Mouse (Mus musculus) liver, adult 2 months (tissue): ENCODE results near the gene Cnot11. TPM values are rescaled to one million over a fixed set of nuclear protein-coding genes. Genes with fewer than 3 reads are reported as not detected.

ENCODE experiments used
- DNase-seq: peaks from one replicate; pipeline ENCODE4 v3.0.0-alpha.2; 2011; ENCODE audit warnings: low read depth, low spot score; ENCODE audit errors: extremely low read depth
- H3K27ac ChIP-seq: fragments of 200-500 bp; replicated peaks from 2 replicates; pipeline ENCODE4 v1.5.1; 2012; ENCODE audit warnings: low read depth, mild to moderate bottlenecking, control low read depth, inconsistent platforms, low read length; ENCODE audit not compliant: insufficient read depth
- H3K27me3 ChIP-seq: fragments of 200-500 bp; 2 replicates; pipeline ENCODE4 v1.6.1; 2012; ENCODE audit warnings: mild to moderate bottlenecking, moderate library complexity, low read length, inconsistent platforms; ENCODE audit not compliant: control insufficient read depth, insufficient read depth
- H3K36me3 ChIP-seq: fragments of 200-500 bp; 2 replicates; pipeline ENCODE4 v1.6.1; 2012; ENCODE audit warnings: low read length, inconsistent platforms; ENCODE audit not compliant: control insufficient read depth, insufficient read depth
- H3K4me1 ChIP-seq: fragments of 200-500 bp; 2 replicates; pipeline ENCODE4 v1.6.1; 2011; ENCODE audit warnings: low read length; ENCODE audit not compliant: control insufficient read depth, insufficient read depth
- H3K4me3 ChIP-seq: fragments of 200-500 bp; 2 replicates; pipeline ENCODE4 v1.5.1; 2011; ENCODE audit warnings: low read depth, mild to moderate bottlenecking, control low read depth, low read length, moderate library complexity; ENCODE audit not compliant: insufficient read depth
- H3K79me2 ChIP-seq: fragments of 200-500 bp; 2 replicates; pipeline ENCODE4 v1.6.1; 2012; ENCODE audit warnings: inconsistent platforms, mild to moderate bottlenecking, low read length, moderate library complexity; ENCODE audit not compliant: control insufficient read depth, insufficient read depth
- H3K9ac ChIP-seq: fragments of 200-500 bp; 2 replicates; pipeline ENCODE4 v1.6.1; 2012; ENCODE audit warnings: low read depth, mild to moderate bottlenecking, control low read depth, inconsistent platforms, low read length
- CTCF ChIP-seq: fragments of 200-500 bp; IDR thresholded peaks from 2 replicates; pipeline ENCODE4 v1.5.1; 2011; ENCODE audit warnings: low read depth, low read length, control low read depth
- POLR2A ChIP-seq: fragments of 200-500 bp; IDR thresholded peaks from 2 replicates; pipeline ENCODE4 v1.6.1; 2011; ENCODE audit warnings: low read length, control low read depth; ENCODE audit not compliant: insufficient read depth; ENCODE audit errors: extremely low read depth
- WGBS: fragments of 180-500 bp; shearing (Covaris S2); methylation state at CpG from one replicate; pipeline ENCODE4 v1.1.7; 2018; 5-methylcytosine and 5-hydroxymethylcytosine counted together
- polyA plus RNA-seq: library from polyadenylated mRNA; depleted of rRNA; stranded (reverse); fragments of >200 nt; gene quantifications from 2 replicates; pipeline ENCODE4 v1.2.3, GENCODE M21; 2012
- total RNA-seq: library from RNA; depleted of rRNA; stranded (reverse); fragments of >200 nt; gene quantifications from 2 replicates; pipeline ENCODE4 v1.2.3, GENCODE M21; 2014

The Cnot11 gene
- total and polyA plus RNA-seq, 2 experiments: 7.7 to 9.9 TPM

- Histone ChIP-seq H3K27me3 (no peaks in the 10 kb centered on the region), H3K4me1 (peaks cover 33% of the 10 kb centered on the region)
Observed at GRCm38 (mm10) chr1:39576431-39577243, 41.8 kb downstream of the Cnot11 start.

DNA sequence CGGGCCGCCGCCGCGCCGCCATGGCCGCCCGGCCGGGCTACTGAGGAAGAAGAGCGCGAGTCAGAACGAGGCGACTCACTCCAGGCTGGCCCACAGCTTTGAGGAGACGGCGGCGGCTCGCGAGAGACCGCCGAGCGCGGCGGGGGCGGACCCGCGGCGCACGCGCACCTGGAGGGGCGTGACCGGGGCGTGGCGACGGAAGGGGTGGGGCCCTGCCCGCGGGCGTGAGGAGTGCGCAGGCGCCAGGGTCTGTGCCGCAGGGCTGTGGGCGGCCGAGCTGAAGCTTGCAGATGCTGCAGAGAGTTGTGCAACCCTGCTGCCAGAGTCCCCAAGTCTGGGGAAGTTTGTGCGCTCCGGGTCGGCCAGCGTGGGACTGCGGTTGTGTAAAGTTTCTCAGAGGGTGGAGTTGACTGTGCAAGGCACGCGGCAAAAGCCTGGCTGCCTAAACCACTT lies 42.5 kb downstream of the Cnot11 start, which contains the start of gene Rnf149:
Rnf149 (minus strand) TSS at position 153 of the 453 bp plus-strand sequence.
- H3K4me1 ChIP-seq: peaks cover 31% of the 10 kb centered on the region
- H3K4me3 ChIP-seq: peak within 1 kb of the TSS; percentile 94
- H3K79me2 ChIP-seq: peaks cover 19% of the 10 kb centered on the region; the same call in 1 of the 2 replicates
- WGBS: under 1% methylated on average over 40 of the region's 49 CpGs
- peak within 1 kb of the TSS; percentile 98 for H3K9ac ChIP-seq
- DNase-seq: peak; percentile 93
- H3K27ac ChIP-seq: peak within 1 kb of the TSS; percentile 85
- TF ChIP-seq POLR2A (peak; percentile 76), CTCF (no peak)
- no peaks in the 10 kb centered on the region for H3K36me3 ChIP-seq
- H3K27me3 ChIP-seq: no peaks in the 10 kb centered on the region

More at GRCm38 (mm10) chr1:39576431-39577243, 41.8 kb downstream of the Cnot11 start:
- H3K79me2 ChIP-seq: peaks cover 20% of the 10 kb centered on the region; the same call in 1 of the 2 replicates
- no peaks in the 10 kb centered on the region for H3K36me3 ChIP-seq
- H3K4me3 ChIP-seq: peak overlapping the region; percentile 94
- H3K9ac ChIP-seq: peak overlapping the region; percentile 98
- TF ChIP-seq POLR2A (no peak), CTCF (peak; percentile 2; the same call in 1 of the 2 replicates)
- peak overlapping the region; percentile 85 for H3K27ac ChIP-seq
- under 1% methylated on average over 86 of the region's 88 CpGs for WGBS
- no peak for DNase-seq

- peak; percentile 72 for DNase-seq
Observed at GRCm38 (mm10) chr1:39578446-39578845, 43.7 kb downstream of the Cnot11 start.

GRCm38 (mm10) chr1:39579139-39579538 lies 44.3 kb downstream of the Cnot11 start:
- Histone ChIP-seq H3K9ac (no peak overlapping the region), H3K4me3 (no peak overlapping the region), H3K36me3 (no peaks in the 10 kb centered on the region), H3K4me1 (peaks cover 21% of the 10 kb centered on the region), H3K27ac (peak overlapping the region; percentile 64; the same call in 1 of the 2 replicates), H3K79me2 (peaks cover 13% of the 10 kb centered on the region; the same call in 1 of the 2 replicates), H3K27me3 (no peaks in the 10 kb centered on the region)
- 77% methylated on average over 6 of the region's 6 CpGs for WGBS
- no peak for DNase-seq
- no peak for TF ChIP-seq CTCF

More at GRCm38 (mm10) chr1:39578446-39578845, 43.7 kb downstream of the Cnot11 start:
- Histone ChIP-seq H3K9ac (no peak overlapping the region), H3K79me2 (peaks cover 16% of the 10 kb centered on the region; the same call in 1 of the 2 replicates), H3K4me3 (no peak overlapping the region), H3K27me3 (no peaks in the 10 kb centered on the region), H3K27ac (peak overlapping the region; percentile 56; the same call in 1 of the 2 replicates), H3K4me1 (peaks cover 24% of the 10 kb centered on the region), H3K36me3 (no peaks in the 10 kb centered on the region)
- TF ChIP-seq POLR2A: no peak
- TF ChIP-seq CTCF: no peak
- 22% methylated on average over 5 of the region's 5 CpGs for WGBS

GRCm38 (mm10) chr1:39581215-39581614 lies 46.4 kb downstream of the Cnot11 start:
- H3K4me3 ChIP-seq: no peak overlapping the region
- no peak overlapping the region for H3K9ac ChIP-seq
- H3K4me1 ChIP-seq: peaks cover 11% of the 10 kb centered on the region
- no peak for DNase-seq
- H3K27me3 ChIP-seq: no peaks in the 10 kb centered on the region
- no peak overlapping the region for H3K27ac ChIP-seq
- peaks cover 8% of the 10 kb centered on the region; the same call in 1 of the 2 replicates for H3K79me2 ChIP-seq
- WGBS: 86% methylated on average over 2 of the region's 3 CpGs
- TF ChIP-seq POLR2A (no peak), CTCF (no peak)
- H3K36me3 ChIP-seq: no peaks in the 10 kb centered on the region
